8 mouse cellular contexts compared by ENCODE assay signal in the genomic region with DNA sequence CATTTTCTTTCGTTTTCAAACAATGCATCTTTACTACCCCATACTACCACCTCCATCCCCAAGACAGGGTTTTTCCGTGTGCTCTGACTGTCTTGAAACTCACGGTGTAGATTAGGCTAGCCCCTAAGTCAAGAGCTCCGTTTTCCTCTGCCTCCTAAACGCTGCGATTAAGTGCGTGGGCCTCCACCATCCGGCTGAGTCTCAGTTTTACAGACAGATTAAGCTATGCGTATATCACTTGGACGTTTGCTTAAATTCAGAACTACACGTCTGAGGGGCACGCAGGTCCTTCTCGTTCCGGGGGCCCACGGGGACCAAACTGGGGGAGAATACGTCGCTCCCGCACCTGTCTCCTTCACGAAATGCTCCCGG. TPM values are rescaled to one million over a fixed set of nuclear protein-coding genes. Genes with fewer than 3 reads are reported as not detected.
DNase-seq lines count a peak whose midpoint lies in the region; ATAC-seq and TF ChIP-seq lines count a peak whose summit lies in the region.

No protein-coding gene starts in this region.

- peak overlapping the region; percentile 73 for H3K9ac ChIP-seq in kidney, postnatal 0 days (ENCODE audit: low read depth, low read length)
- peak overlapping the region; percentile 75 for H3K9ac ChIP-seq in hindbrain, postnatal 0 days (replicated peaks; ENCODE audit: low read length)
- H3K9ac ChIP-seq in midbrain, postnatal 0 days (replicated peaks; ENCODE audit: low read length, poor library complexity, severe bottlenecking): peak overlapping the region; percentile 76

- H3K36me3 ChIP-seq in kidney, postnatal 0 days (ENCODE audit: insufficient read depth, low read length): 0 out of 2 replicates have a peak, but pooled peaks cover 12% of the 10 kb centered on the region
- H3K36me3 ChIP-seq in hindbrain, postnatal 0 days (ENCODE audit: insufficient read depth, low read length): 0 out of 2 replicates have a peak, but pooled peaks cover 4% of the 10 kb centered on the region
- peaks cover 28% of the 10 kb centered on the region for H3K36me3 ChIP-seq in midbrain, postnatal 0 days (ENCODE audit: insufficient read depth, low read length)

- no peak for ATAC-seq in kidney, postnatal 0 days (replicated peaks; ENCODE audit: low FRiP score, low read depth)
- no peak for ATAC-seq in hindbrain, postnatal 0 days
- no peak; the same call in 1 of the 2 replicates for ATAC-seq in midbrain, postnatal 0 days (ENCODE audit: low FRiP score)
- no peak for ATAC-seq in erythroid progenitor cell, adult 5-6 weeks (replicated peaks; ENCODE audit: low FRiP score, poor library complexity, severe bottlenecking)

- no peak for DNase-seq in kidney, postnatal 0 days (ENCODE audit: low spot score)
- DNase-seq in kidney, adult 11 months: no peak
- DNase-seq in c-Kit-positive CD71-negative TER-119-negative erythroid progenitor cells, embryonic 14.5 days (ENCODE audit: low read depth): peak; percentile 20
- peak; percentile 12 for DNase-seq in hindbrain, postnatal 0 days (ENCODE audit: low spot score)
- no peak for DNase-seq in midbrain, postnatal 0 days (ENCODE audit: low spot score)
- DNase-seq in adrenal gland, postnatal 36 days: no peak
- no peak for DNase-seq in cerebellum, adult 18-20 months

- 1% methylated on average over 20 of the region's 20 CpGs for WGBS in kidney, postnatal 0 days
- 2% methylated on average over 20 of the region's 20 CpGs for WGBS in hindbrain, postnatal 0 days
- under 1% methylated on average over 20 of the region's 20 CpGs for WGBS in midbrain, postnatal 0 days

- TF ChIP-seq CTCF in kidney, postnatal 0 days (IDR thresholded peaks at IDR 0.05; ENCODE audit: low read depth): no peak
- TF ChIP-seq CTCF in hindbrain, postnatal 0 days (IDR thresholded peaks at IDR 0.05; ENCODE audit: low read depth): no peak
- no peak for TF ChIP-seq CTCF in midbrain, postnatal 0 days (IDR thresholded peaks at IDR 0.05)

- H3K27me3 ChIP-seq in kidney, postnatal 0 days (ENCODE audit: insufficient read depth, low read length): no peaks in the 10 kb centered on the region
- H3K27me3 ChIP-seq in hindbrain, postnatal 0 days (ENCODE audit: insufficient read depth, low read length): no peaks in the 10 kb centered on the region
- H3K27me3 ChIP-seq in midbrain, postnatal 0 days (ENCODE audit: insufficient read depth, low read length): no peaks in the 10 kb centered on the region

- H3K4me1 ChIP-seq in kidney, postnatal 0 days (replicated peaks; ENCODE audit: insufficient read depth, low read length): 0 out of 2 replicates have a peak, but pooled peaks cover 3% of the 10 kb centered on the region
- no peaks in the 10 kb centered on the region for H3K4me1 ChIP-seq in hindbrain, postnatal 0 days (ENCODE audit: insufficient read depth, low read length)
- no peaks in the 10 kb centered on the region for H3K4me1 ChIP-seq in midbrain, postnatal 0 days (ENCODE audit: insufficient read depth, low read length)

- peak overlapping the region; percentile 92 for H3K4me2 ChIP-seq in kidney, postnatal 0 days (ENCODE audit: low read length)
- H3K4me2 ChIP-seq in hindbrain, postnatal 0 days (ENCODE audit: low read depth, low read length): peak overlapping the region; percentile 79
- peak overlapping the region; percentile 80 for H3K4me2 ChIP-seq in midbrain, postnatal 0 days (ENCODE audit: low read depth, low read length, poor library complexity, severe bottlenecking)

- H3K9me3 ChIP-seq in kidney, postnatal 0 days (replicated peaks; ENCODE audit: low read length): no peaks in the 10 kb centered on the region
- H3K9me3 ChIP-seq in hindbrain, postnatal 0 days (ENCODE audit: low read length): no peaks in the 10 kb centered on the region
- H3K9me3 ChIP-seq in midbrain, postnatal 0 days (ENCODE audit: low read length): no peaks in the 10 kb centered on the region

- H3K4me3 ChIP-seq in kidney, postnatal 0 days (replicated peaks; ENCODE audit: low read depth, low read length): peak overlapping the region; percentile 74
- peak overlapping the region; percentile 86 for H3K4me3 ChIP-seq in hindbrain, postnatal 0 days (ENCODE audit: low read length)
- peak overlapping the region; percentile 85 for H3K4me3 ChIP-seq in midbrain, postnatal 0 days (ENCODE audit: low read depth, low read length)

- peak overlapping the region; percentile 38 for H3K27ac ChIP-seq in kidney, postnatal 0 days
- peak overlapping the region; percentile 69 for H3K27ac ChIP-seq in hindbrain, postnatal 0 days
- H3K27ac ChIP-seq in midbrain, postnatal 0 days (ENCODE audit: low read depth, low read length): peak overlapping the region; percentile 67; the same call in 1 of the 2 replicates

RNA-seq across cellular contexts. Expression of gene Mrpl38, which starts 0.6 kb away (rescaled TPM):
- 81.1 and 89.8 TPM in 2 replicates for polyA plus RNA-seq in kidney, postnatal 0 days (2015; fragmentation: Nextera tagmentation; extraction: Ambion mirVana)
- 83.9 and 94.0 TPM in 2 replicates for total RNA-seq in hindbrain, postnatal 0 days (2014; rRNA removed)
- 71.9 and 73.3 TPM in 2 replicates for polyA plus RNA-seq in hindbrain, postnatal 0 days (2015; fragmentation: Nextera tagmentation; extraction: Ambion mirVana)
- total RNA-seq in midbrain, postnatal 0 days (2014; rRNA removed): 74.3 and 100 TPM in 2 replicates
- polyA plus RNA-seq in midbrain, postnatal 0 days (2015; fragmentation: Nextera tagmentation; extraction: Ambion mirVana): 77.0 and 78.7 TPM in 2 replicates
- total RNA-seq in erythroid progenitor cell, adult 5-6 weeks (2015; ENCODE audit: low replicate concordance): 9.2 and 16.9 TPM in 2 replicates
- 5.3 and 8.5 TPM in 2 replicates for total RNA-seq in erythroid progenitor cell, adult 5-6 weeks (2017; ENCODE audit: low replicate concordance)
- 100 to 1,000 TPM in 1 of 2 experiments, 10 to 100 TPM in 1; 95.9 to 107 TPM for total RNA-seq in adrenal gland, postnatal 36 days (2021)

RNA-seq across cellular contexts. Expression of gene Trim65, which starts 7.2 kb away (rescaled TPM):
- polyA plus RNA-seq in kidney, postnatal 0 days (2015; fragmentation: Nextera tagmentation; extraction: Ambion mirVana): 3.1 and 3.3 TPM in 2 replicates
- 8.2 and 9.6 TPM in 2 replicates for total RNA-seq in hindbrain, postnatal 0 days (2014; rRNA removed)
- 2.4 TPM in 2 replicates for polyA plus RNA-seq in hindbrain, postnatal 0 days (2015; fragmentation: Nextera tagmentation; extraction: Ambion mirVana)
- 5.7 and 7.6 TPM in 2 replicates for total RNA-seq in midbrain, postnatal 0 days (2014; rRNA removed)
- polyA plus RNA-seq in midbrain, postnatal 0 days (2015; fragmentation: Nextera tagmentation; extraction: Ambion mirVana): 2.3 TPM in 2 replicates
- total RNA-seq in erythroid progenitor cell, adult 5-6 weeks (2015; ENCODE audit: low replicate concordance): 4.0 and 4.6 TPM in 2 replicates
- total RNA-seq in erythroid progenitor cell, adult 5-6 weeks (2017; ENCODE audit: low replicate concordance): 0.30 and 1.4 TPM in 2 replicates
- 10 to 100 TPM in 1 of 2 experiments, 1 to 10 TPM in 1; 9.3 to 11.7 TPM for total RNA-seq in adrenal gland, postnatal 36 days (2021)

RNA-seq across cellular contexts. Expression of gene Trim47, which starts 11.1 kb away (rescaled TPM):
- 40.8 and 41.7 TPM in 2 replicates for polyA plus RNA-seq in kidney, postnatal 0 days (2015; fragmentation: Nextera tagmentation; extraction: Ambion mirVana)
- total RNA-seq in hindbrain, postnatal 0 days (2014; rRNA removed): 14.2 and 17.0 TPM in 2 replicates
- polyA plus RNA-seq in hindbrain, postnatal 0 days (2015; fragmentation: Nextera tagmentation; extraction: Ambion mirVana): 9.5 and 10.1 TPM in 2 replicates
- total RNA-seq in midbrain, postnatal 0 days (2014; rRNA removed): 12.6 and 16.8 TPM in 2 replicates
- 9.0 and 11.7 TPM in 2 replicates for polyA plus RNA-seq in midbrain, postnatal 0 days (2015; fragmentation: Nextera tagmentation; extraction: Ambion mirVana)
- total RNA-seq in erythroid progenitor cell, adult 5-6 weeks (2015; ENCODE audit: low replicate concordance): 2.5 TPM in 1 of 2 replicates, not detected in the other
- 0.90 TPM in 1 of 2 replicates, not detected in the other for total RNA-seq in erythroid progenitor cell, adult 5-6 weeks (2017; ENCODE audit: low replicate concordance)
- 10 to 100 TPM; 14.7 to 23.0 TPM for total RNA-seq in adrenal gland, postnatal 36 days (2021)

RNA-seq across cellular contexts. Expression of gene Fbf1, which starts 29.9 kb away (rescaled TPM):
- polyA plus RNA-seq in kidney, postnatal 0 days (2015; fragmentation: Nextera tagmentation; extraction: Ambion mirVana): 16.8 and 20.0 TPM in 2 replicates
- 68.1 and 73.5 TPM in 2 replicates for total RNA-seq in hindbrain, postnatal 0 days (2014; rRNA removed)
- 33.8 and 35.3 TPM in 2 replicates for polyA plus RNA-seq in hindbrain, postnatal 0 days (2015; fragmentation: Nextera tagmentation; extraction: Ambion mirVana)
- 82.2 and 83.0 TPM in 2 replicates for total RNA-seq in midbrain, postnatal 0 days (2014; rRNA removed)
- 38.6 and 43.7 TPM in 2 replicates for polyA plus RNA-seq in midbrain, postnatal 0 days (2015; fragmentation: Nextera tagmentation; extraction: Ambion mirVana)
- total RNA-seq in erythroid progenitor cell, adult 5-6 weeks (2015; ENCODE audit: low replicate concordance): 13.3 and 32.7 TPM in 2 replicates
- total RNA-seq in erythroid progenitor cell, adult 5-6 weeks (2017; ENCODE audit: low replicate concordance): 12.3 and 27.5 TPM in 2 replicates
- total RNA-seq in adrenal gland, postnatal 36 days (2021): 10 to 100 TPM; 38.4 to 41.6 TPM

RNA-seq across cellular contexts. Expression of gene Wbp2, which starts 51.3 kb away (rescaled TPM):
- 121 and 125 TPM in 2 replicates for polyA plus RNA-seq in kidney, postnatal 0 days (2015; fragmentation: Nextera tagmentation; extraction: Ambion mirVana)
- 146 and 171 TPM in 2 replicates for total RNA-seq in hindbrain, postnatal 0 days (2014; rRNA removed)
- polyA plus RNA-seq in hindbrain, postnatal 0 days (2015; fragmentation: Nextera tagmentation; extraction: Ambion mirVana): 206 and 234 TPM in 2 replicates
- 119 and 150 TPM in 2 replicates for total RNA-seq in midbrain, postnatal 0 days (2014; rRNA removed)
- 254 and 267 TPM in 2 replicates for polyA plus RNA-seq in midbrain, postnatal 0 days (2015; fragmentation: Nextera tagmentation; extraction: Ambion mirVana)
- total RNA-seq in erythroid progenitor cell, adult 5-6 weeks (2015; ENCODE audit: low replicate concordance): 114 and 127 TPM in 2 replicates
- total RNA-seq in erythroid progenitor cell, adult 5-6 weeks (2017; ENCODE audit: low replicate concordance): 43.8 and 56.9 TPM in 2 replicates
- 100 to 1,000 TPM; 157 to 178 TPM for total RNA-seq in adrenal gland, postnatal 36 days (2021)

Comparison
In these comparisons a context has a peak if more than half of its experiments do, and no peak if none do; other contexts are left out.
1. DNase-seq: peak in c-Kit-positive CD71-negative TER-119-negative erythroid progenitor cells, embryonic 14.5 days (single experiment) and hindbrain, postnatal 0 days (single experiment); none in kidney, postnatal 0 days (single experiment), kidney, adult 11 months (single experiment), midbrain, postnatal 0 days (single experiment), adrenal gland, postnatal 36 days (0 of 2) and cerebellum, adult 18-20 months (0 of 2).
2. Peak in every context shown above with its lines, with median percentiles within 50 percentile points of each other: H3K27ac ChIP-seq, H3K4me2 ChIP-seq, H3K4me3 ChIP-seq and H3K9ac ChIP-seq.